Mouse (Mus musculus) thymus, postnatal 14 days (tissue): ENCODE results near the gene Tgfbr3.
"Not testable (repeated sequence)": the region's sequence is repeated elsewhere in the genome, so short reads cannot be mapped to it uniquely, and the experiment has no call there.

Experiments used
- DNase-seq: peaks from one replicate; pipeline ENCODE4 v3.0.0; 2021

Tgfbr3 gene

GRCm38 (mm10) chr5:107276186-107276585 lies 13.2 kb downstream of the Tgfbr3 start:
- no peak for DNase-seq

- DNase-seq, result no peak
Observed at GRCm38 (mm10) chr5:107272252-107273028, 17.0 kb downstream of the Tgfbr3 start.

DNA sequence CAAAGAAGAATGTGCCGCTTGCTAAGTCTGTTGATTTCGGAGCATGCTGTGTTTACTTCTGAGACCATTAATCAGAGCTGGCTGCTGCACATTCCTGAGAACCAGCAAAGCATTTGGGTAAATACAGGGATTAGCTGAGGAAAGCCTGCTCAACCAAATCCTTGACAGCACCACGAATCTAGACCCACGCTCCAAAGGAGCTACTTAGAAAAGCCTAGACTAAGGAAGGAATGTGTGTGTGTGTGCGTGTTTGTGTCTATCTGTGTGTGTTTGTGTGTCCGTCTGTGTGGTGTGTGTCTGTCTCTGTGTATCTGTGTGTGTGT lies 20.5 kb downstream of the Tgfbr3 start:
- DNase-seq, result no peak

DNA sequence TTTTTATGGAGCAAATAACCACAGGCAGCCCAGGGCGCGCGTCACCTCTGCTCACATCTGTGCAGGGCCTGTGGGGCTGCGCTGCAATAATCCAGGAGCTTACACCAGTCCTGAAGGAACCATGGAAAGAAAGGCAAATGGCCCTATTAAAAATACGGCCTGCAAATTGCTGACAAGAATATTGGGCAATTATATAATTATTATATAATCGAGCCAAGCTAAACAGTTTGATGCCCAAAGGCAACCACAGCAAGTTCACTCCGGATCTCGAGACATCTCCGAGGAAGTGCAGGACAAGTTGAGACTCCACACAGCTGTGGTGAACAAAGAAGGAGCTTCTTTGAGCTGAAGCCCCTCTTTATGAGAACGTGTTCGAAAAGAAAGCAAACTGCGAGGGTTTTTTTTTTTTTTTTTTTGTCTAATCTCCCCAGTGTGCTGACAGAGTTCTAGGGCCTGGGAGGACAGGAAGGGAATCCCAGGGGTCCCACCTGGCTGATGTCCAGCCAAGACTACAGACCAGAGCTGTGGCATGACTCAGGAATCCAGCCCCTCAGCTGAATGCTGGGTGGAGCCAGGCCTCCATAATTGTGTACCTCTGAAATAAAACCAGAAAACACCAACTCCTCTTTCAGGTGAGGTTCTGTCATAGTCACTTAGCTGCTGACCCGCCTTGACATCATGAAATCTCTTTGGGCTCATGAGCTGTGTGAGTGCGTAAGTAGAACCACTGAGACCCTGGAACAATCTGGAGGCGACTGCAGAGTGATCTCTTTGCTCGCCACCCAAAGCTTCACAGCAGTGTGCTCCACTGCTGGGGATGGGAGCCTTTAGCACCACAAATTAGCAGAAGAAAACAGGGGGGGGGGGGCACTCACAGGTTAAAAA lies 21.1 kb downstream of the Tgfbr3 start:
- no peak for DNase-seq

DNA sequence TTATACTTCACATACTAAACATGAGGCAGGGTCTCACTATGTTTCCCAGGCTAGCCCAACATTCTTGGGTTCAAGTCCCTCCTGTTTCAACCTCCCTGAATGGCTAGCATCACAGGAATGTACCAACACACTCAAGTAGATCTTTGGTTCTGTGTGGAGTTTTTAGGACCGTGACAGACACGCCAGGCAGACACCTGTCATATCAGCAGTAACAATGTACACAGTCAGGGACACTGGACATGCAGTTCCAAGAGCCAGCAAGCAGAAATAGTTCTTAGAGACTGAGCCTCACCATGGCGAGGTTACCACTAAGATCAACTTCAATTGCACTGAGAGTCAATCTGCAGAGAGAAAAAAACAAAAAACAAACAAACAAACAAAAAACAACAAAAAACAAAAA lies 22.9 kb downstream of the Tgfbr3 start:
- DNase-seq, result no peak

- peak; percentile 60 for DNase-seq
Observed at GRCm38 (mm10) chr5:107264426-107265360, 24.7 kb downstream of the Tgfbr3 start.

DNA sequence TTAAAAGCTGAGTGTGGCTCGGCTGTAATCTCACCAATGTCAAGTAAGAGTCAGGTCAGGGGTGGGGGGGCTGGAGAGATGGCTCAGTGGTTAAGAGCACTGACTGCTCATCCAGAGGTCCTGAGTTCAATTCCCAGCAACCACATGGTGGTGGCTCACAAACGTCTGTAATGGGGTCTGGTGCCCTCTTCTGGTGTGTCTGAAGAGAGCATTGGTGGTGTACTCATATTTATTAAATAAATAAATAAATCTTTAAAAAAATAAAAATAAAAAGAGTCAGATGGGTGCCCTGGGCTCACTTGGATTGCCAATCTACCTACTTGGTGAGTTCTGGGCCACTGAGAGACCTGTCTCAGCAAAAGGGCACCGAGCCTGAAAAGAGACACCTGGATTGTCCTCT lies 25.6 kb downstream of the Tgfbr3 start:
- DNase-seq, result no peak

DNA sequence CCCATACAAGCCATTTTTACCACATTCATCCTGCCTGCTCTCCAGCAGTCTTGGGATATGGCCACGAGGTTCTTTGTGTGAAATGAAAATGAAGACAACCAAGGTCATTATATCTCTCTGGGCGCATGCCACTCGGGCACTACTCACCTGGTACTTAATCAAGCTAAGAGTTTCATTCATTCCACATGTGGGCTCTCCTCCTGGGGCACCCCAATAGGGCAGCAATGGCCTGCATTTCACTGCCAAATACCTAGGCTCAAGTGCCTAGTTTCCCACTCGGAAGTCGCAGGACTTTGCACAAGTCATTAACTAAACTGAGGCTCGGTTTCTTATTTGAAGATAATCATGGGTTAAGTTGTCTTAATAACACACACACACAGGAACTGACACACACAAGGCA lies 27.5 kb downstream of the Tgfbr3 start:
- no peak for DNase-seq

DNA sequence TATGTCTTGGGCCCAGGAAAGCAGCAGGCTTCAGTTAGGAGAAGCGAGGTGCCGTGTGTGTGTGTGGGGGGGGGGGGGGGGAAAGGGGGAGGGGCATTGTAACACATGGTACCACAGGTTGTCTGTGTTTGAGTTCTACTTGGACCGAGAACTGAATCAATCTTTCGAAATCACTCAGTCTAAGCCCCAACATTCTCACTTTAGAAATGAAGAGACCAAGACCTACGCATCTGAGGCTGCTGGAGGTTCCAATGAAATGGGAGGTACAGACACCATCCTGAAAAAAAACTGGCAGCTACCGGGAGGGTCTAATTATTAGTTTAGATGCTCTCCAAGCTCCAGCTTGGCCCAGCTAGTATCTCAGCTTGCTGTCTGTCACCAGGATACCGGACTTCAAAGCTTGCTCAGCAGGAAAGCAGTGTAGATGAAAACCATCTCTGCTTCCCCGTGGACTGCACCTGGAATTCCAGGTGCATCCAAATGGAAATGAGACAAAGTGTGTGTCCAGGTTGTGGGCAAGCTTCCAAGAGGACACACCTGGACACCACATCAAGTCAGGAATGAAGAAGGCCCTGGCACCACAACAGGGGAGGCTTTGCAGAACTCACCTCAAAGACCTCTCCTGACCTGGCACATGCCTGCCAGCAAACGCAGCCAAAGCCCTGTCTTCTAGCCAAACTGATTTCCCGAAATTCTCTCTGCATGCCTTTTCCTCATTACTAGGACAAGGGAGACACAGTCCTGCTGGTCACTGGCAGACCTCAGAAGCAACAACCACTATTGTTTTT lies 28.5 kb downstream of the Tgfbr3 start:
- DNase-seq, result no peak

- peak; percentile 28 for DNase-seq
Observed at GRCm38 (mm10) chr5:107259487-107260040, 29.9 kb downstream of the Tgfbr3 start.

GRCm38 (mm10) chr5:107253395-107253794 lies 36.0 kb downstream of the Tgfbr3 start:
- DNase-seq, result no peak

DNA sequence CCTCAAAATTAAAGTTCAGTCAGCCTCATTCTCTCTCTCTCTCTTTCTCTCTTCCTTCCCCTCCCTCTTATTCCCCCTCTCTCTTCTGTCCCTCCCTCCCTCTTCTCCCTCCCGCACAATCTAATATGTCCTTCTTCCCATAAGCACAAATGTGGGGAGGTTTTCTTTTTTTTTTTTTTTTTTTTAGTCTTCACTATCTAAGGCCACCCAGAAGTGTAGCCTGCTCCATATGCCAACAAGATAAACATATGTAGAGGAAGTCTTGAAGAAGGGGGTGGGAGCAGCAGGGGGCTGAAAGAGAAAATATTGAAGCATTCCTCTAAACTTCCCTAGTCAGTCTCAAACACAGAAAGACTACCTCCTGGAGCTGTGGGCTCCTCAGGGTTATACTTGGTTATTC lies 37.0 kb downstream of the Tgfbr3 start:
- no peak for DNase-seq

DNA sequence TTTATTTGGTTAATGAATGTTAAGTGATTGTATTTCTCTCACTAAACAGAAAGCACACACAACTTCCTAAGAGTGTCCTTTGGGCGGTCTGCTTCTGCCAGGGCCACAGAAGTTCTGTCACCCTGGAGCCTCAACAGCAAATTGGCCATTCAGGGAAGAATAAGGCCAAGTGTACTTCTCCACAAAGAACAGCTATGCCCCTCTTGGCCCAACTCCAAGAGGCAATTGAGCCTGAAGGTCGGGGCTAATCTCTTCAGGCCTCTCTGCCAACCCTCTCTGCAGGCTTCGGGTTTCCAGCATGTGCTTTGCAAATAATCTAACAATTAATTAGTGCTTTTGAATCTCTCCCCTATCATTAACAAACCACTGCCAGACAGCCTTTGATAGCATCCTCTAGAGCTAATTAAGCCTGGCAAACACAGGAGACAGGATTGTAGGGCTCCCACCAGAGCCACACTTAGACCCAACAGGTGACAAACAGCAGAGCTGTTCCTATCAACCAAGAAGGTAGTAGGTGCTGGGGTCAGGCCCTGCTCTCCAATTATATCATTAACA lies 37.6 kb downstream of the Tgfbr3 start:
- no peak for DNase-seq

DNA sequence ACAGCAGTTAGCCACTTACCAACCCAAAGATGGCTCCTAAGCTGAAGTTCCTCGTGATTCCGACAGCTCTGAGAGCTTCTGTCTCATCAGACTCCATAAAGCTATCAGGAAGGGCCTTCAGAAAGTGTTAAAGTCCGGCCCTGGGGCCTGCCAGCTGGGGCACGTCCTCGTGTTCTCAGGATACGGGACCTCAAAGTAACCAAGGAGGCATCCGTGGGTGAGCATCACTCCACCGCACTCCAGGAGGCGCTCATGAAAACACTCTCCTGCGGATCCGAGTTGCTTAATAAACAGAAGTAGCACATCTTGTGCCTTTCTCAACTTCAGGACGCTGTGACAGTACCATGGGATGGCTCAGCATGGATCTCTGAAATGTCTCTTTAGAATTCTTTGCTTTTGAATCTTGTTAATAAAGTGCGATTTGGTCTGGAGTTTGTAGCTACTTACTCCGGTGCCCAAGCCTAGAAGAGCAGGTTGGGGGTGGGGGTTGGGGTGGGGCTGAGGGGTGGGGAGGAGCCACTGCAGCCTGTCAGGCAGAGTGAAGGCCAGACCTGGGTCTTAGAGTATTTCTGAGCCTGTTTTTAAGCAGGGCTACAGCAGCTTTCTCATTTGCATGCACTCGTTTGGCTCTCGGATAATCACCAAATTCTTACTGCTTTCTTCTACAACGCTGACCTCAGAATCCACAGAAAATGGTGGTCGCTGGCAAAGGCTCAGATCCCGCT lies 38.7 kb downstream of the Tgfbr3 start:
- DNase-seq, result no peak

DNA sequence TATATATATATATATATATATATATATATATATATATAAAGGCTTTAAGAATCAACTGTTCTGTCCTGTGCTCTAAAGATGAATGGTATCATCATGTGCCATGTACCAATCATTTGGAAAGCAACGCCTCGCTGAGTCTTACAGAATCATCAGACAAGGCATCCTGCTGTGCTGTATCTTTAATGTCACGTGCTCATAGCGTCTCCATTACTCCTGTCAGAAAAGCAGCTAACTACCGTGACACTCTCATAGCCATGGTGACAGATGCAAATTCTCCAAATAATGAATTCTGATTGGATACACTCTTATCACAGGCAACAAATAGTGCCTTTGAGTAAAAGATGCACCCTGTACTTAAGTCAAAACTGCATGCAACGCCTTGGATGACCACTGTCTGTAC lies 40.7 kb downstream of the Tgfbr3 start:
- no peak for DNase-seq

GRCm38 (mm10) chr5:107248302-107248701 lies 41.1 kb downstream of the Tgfbr3 start:
- not testable (repeated sequence) for DNase-seq

DNA sequence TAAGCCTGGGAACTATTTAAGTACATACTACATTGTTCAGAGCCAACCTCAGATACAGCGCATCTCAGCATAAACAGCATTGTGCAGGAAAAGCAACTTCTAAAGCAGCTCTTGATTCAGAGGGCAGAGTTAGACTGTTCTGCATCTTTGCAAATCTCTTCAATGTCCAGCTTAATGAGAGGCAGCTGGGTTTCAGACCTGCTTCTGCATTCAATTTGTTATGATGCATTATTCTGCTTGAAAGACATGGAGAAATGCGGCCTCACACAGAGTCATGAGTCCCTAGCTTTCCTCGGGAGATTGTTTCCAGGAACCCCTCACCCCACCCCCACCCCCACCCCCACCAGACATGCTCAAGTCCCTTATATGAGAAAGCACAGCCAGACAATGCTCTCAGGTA lies 41.6 kb downstream of the Tgfbr3 start:
- DNase-seq, result no peak

GRCm38 (mm10) chr5:107243445-107243844 lies 46.0 kb downstream of the Tgfbr3 start:
- no peak for DNase-seq

DNA sequence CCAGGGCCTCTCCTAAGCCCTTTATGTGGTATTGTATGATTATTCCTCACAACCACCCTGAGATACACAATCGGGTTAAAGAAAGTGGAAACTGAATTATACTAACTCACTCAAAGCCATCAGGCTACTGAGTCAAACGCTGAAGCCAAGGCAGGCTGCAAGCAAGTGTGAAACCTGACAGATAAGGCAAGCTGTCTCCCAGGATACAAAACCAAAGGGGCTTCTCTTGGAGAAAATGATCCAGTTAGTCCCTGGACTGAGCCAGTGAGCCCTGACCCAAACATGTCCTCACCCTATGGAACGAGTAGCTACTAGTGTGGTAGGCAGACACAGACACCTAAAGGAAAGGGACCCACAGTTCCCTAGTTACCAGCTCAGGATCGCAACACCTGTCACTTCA lies 46.4 kb downstream of the Tgfbr3 start:
- DNase-seq, result no peak

DNA sequence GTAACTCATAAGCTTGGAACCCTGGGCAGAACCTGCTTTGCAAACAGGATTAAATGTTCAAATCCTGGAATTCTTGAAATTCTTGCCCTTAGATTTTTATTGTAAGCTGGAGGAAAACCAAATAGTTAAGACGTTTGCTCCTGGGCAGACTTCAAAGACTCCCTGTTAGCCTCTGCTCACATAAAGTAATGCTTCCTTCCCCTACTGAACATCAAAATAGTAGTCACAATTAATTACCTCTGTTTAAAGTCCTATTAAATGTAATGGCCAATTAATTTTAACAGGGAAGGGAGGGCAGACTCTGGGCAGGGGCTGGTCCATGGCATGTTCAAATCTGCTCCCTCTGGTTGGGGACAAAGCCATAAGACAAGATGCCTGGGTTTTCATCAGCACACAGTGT lies 49.2 kb downstream of the Tgfbr3 start:
- DNase-seq, result no peak

DNA sequence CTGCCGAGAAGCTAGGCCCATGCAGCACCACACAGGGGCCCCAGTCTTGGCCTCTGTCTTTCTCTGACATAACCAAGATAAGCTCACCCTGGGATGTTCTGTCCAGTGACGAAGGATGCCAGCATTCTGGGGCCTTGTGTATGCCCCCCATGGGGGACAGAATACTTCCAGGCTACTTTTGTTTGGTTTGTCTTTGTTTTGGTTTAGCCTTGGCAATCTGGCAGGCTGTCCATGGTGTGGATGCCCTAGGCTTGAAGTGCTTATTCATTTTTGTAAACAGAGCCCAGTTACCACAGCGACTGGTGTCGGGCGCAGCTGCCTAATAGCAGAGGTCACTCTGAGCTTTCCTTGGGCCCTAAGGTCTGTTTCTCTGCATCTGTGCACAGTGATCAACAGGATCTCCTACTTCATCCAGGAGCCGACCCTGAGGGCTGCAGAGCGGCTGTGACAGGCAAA lies 51.4 kb downstream of the Tgfbr3 start:
- no peak for DNase-seq
